Mouse (Mus musculus): ENCODE data around the gene Gstt3. TPM values are rescaled to one million over a fixed set of nuclear protein-coding genes. Genes with fewer than 3 reads are reported as not detected.

Gstt3 gene
- polyA plus RNA-seq, 1 experiment: 41.9 TPM

- Histone ChIP-seq H3K36me3 (ENCODE audit: control insufficient read depth, insufficient read depth, low read length) (peaks cover 2% of the 10 kb centered on the region), H3K4me3 (ENCODE audit: control insufficient read depth, low read depth, low read length) (no peak overlapping the region)
- no peak for TF ChIP-seq CTCF (IDR thresholded peaks at IDR 0.05; ENCODE audit: control insufficient read depth, insufficient read depth, insufficient replicate concordance, low read depth, low read length)
- no peak for TF ChIP-seq POLR2A (IDR thresholded peaks at IDR 0.05; ENCODE audit: control insufficient read depth, low read depth, low read length)
Observed at GRCm38 (mm10) chr10:75743369-75743768, 37.8 kb downstream of the Gstt3 start.

GRCm38 (mm10) chr10:75740866-75741265, 40.3 kb downstream of the Gstt3 start:
- Histone ChIP-seq H3K36me3 (ENCODE audit: control insufficient read depth, insufficient read depth, low read length) (peaks cover 5% of the 10 kb centered on the region), H3K27ac (ENCODE audit: control insufficient read depth, insufficient read depth, low read depth, low read length) (no peak overlapping the region), H3K4me3 (ENCODE audit: control insufficient read depth, low read depth, low read length) (no peak overlapping the region), H3K27me3 (ENCODE audit: control insufficient read depth, insufficient read depth, low read length) (no peaks in the 10 kb centered on the region), H3K4me1 (ENCODE audit: control insufficient read depth, insufficient read depth, low read length) (no peaks in the 10 kb centered on the region)
- TF ChIP-seq POLR2A (IDR thresholded peaks at IDR 0.05; ENCODE audit: control insufficient read depth, low read depth, low read length) (no peak), CTCF (IDR thresholded peaks at IDR 0.05; ENCODE audit: control insufficient read depth, insufficient read depth, insufficient replicate concordance, low read depth, low read length) (no peak)

More at GRCm38 (mm10) chr10:75743369-75743768, 37.8 kb downstream of the Gstt3 start:
- Histone ChIP-seq H3K27me3 (ENCODE audit: control insufficient read depth, insufficient read depth, low read length) (no peaks in the 10 kb centered on the region), H3K27ac (ENCODE audit: control insufficient read depth, insufficient read depth, low read depth, low read length) (no peak overlapping the region), H3K4me1 (ENCODE audit: control insufficient read depth, insufficient read depth, low read length) (no peaks in the 10 kb centered on the region)

- Histone ChIP-seq H3K4me1 (ENCODE audit: control insufficient read depth, insufficient read depth, low read length) (no peaks in the 10 kb centered on the region), H3K4me3 (ENCODE audit: control insufficient read depth, low read depth, low read length) (no peak overlapping the region), H3K36me3 (ENCODE audit: control insufficient read depth, insufficient read depth, low read length) (no peaks in the 10 kb centered on the region; the same call in none of the 2 replicates), H3K27me3 (ENCODE audit: control insufficient read depth, insufficient read depth, low read length) (no peaks in the 10 kb centered on the region), H3K27ac (ENCODE audit: control insufficient read depth, insufficient read depth, low read depth, low read length) (no peak overlapping the region)
- TF ChIP-seq POLR2A (IDR thresholded peaks at IDR 0.05; ENCODE audit: control insufficient read depth, low read depth, low read length): no peak
- TF ChIP-seq CTCF (IDR thresholded peaks at IDR 0.05; ENCODE audit: control insufficient read depth, insufficient read depth, insufficient replicate concordance, low read depth, low read length): no peak
Observed at GRCm38 (mm10) chr10:75725449-75725848, 55.8 kb downstream of the Gstt3 start.

Other genes with a start within 250 kb of the Gstt3 start
- 0.98 and 1.1 TPM in 2 replicates for gene Lrrc75b, start 221.1 kb downstream of the Gstt3 start, polyA plus RNA-seq (2012; rRNA removed)
- gene Ggt1, start 219.8 kb downstream of the Gstt3 start, polyA plus RNA-seq (2012; rRNA removed): 1.6 and 2.0 TPM in 2 replicates
- 5.4 TPM in 2 replicates for gene Ggt5, start 192.1 kb downstream of the Gstt3 start, polyA plus RNA-seq (2012; rRNA removed)
- 4.0 and 4.7 TPM in 2 replicates for gene Susd2, start 137.4 kb downstream of the Gstt3 start, polyA plus RNA-seq (2012; rRNA removed)
- gene Cabin1, start 17.1 kb downstream of the Gstt3 start, polyA plus RNA-seq (2012; rRNA removed): 19.7 and 20.0 TPM in 2 replicates
- 310 and 393 TPM in 2 replicates for gene Ddt, start 8.0 kb downstream of the Gstt3 start, polyA plus RNA-seq (2012; rRNA removed)
- 0.19 TPM in 1 of 2 replicates, not detected in the other for gene Gm20441, start 460 bp downstream of the Gstt3 start, polyA plus RNA-seq (2012; rRNA removed)
- 7.0 and 8.9 TPM in 2 replicates for gene Gstt1, start 17.2 kb upstream of the Gstt3 start, polyA plus RNA-seq (2012; rRNA removed)
- 500 and 561 TPM in 2 replicates for gene Gstt4, start 41.1 kb upstream of the Gstt3 start, polyA plus RNA-seq (2012; rRNA removed)
- gene Gstt2, start 56.0 kb upstream of the Gstt3 start, polyA plus RNA-seq (2012; rRNA removed): 159 and 168 TPM in 2 replicates
- gene Mif, start 78.8 kb upstream of the Gstt3 start, polyA plus RNA-seq (2012; rRNA removed): 261 and 275 TPM in 2 replicates
- 120 and 145 TPM in 2 replicates for gene Derl3, start 112.0 kb upstream of the Gstt3 start, polyA plus RNA-seq (2012; rRNA removed)
- gene Smarcb1, start 140.2 kb upstream of the Gstt3 start, polyA plus RNA-seq (2012; rRNA removed): 41.7 and 43.9 TPM in 2 replicates
- 64.5 and 78.9 TPM in 2 replicates for gene Chchd10, start 151.7 kb upstream of the Gstt3 start, polyA plus RNA-seq (2012; rRNA removed)
- gene Mmp11, start 155.1 kb upstream of the Gstt3 start, polyA plus RNA-seq (2012; rRNA removed): 6.9 and 7.5 TPM in 2 replicates
- 1.1 and 1.3 TPM in 2 replicates for gene Gm867, start 159.3 kb upstream of the Gstt3 start, polyA plus RNA-seq (2012; rRNA removed)
- 1.2 and 2.3 TPM in 2 replicates for gene Vpreb3, start 161.6 kb upstream of the Gstt3 start, polyA plus RNA-seq (2012; rRNA removed)
- gene Gm5134, start 173.1 kb upstream of the Gstt3 start, polyA plus RNA-seq (2012; rRNA removed): 20.6 and 22.2 TPM in 2 replicates